Mouse (Mus musculus): ENCODE measurements around the gene Hmg20b. TPM values are rescaled to one million over a fixed set of nuclear protein-coding genes. Genes with fewer than 3 reads are reported as not detected.
A peak's percentile ranks its signal among the peaks of the same experiment; 100 is the strongest.

Gene Hmg20b
- polyA plus RNA-seq, 1 experiment from 2014 or later = 99.8 TPM

DNA sequence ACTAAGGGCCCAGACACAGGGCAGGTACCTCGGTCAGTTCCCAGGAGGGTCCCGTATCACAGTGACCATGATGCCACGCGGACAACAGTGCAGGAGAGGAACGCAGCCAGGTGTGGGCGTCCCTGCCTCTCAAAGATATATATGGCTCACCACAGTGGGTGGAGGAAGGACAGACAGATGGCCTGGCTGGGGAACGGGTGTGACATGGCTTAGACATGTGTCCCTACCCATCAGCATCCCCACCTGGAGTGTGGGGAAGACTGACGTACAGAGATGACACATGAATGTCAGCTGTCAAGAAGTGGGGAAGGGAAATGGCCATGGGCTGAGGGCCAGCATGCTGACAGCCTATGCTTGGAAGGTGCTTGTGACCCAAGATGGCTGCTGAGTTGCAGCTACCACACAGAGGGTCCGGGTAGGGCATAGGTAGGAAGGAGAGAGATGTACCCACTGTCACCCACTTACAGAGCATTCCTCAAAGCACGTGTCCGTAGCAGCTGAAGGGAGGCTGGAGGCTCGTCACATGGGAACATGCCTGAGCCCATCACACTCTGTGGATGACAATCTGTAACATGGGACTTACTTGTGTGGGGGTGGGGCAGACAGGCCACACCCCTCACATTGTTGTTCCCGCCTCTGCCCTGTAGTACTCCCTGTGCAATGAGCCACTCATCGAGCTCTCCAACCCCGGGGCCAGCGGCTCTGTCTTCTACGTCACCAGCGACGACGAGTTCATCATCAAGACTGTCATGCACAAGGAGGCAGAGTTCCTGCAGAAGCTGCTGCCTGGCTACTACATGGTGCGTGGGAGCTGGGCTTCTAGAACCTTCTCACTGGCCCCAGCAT, 43.2 kb downstream of the Hmg20b start:
- peaks cover 13% of the 10 kb centered on the region; the same call in 1 of the 2 replicates for H3K4me1 ChIP-seq (replicated peaks; ENCODE audit: control insufficient read depth, insufficient read depth, low read length)
- H3K36me3 ChIP-seq (ENCODE audit: control insufficient read depth, insufficient read depth) = peaks cover 63% of the 10 kb centered on the region
- no peak for TF ChIP-seq CTCF (IDR thresholded peaks at IDR 0.05; ENCODE audit: low read depth)
- H3K27me3 ChIP-seq (replicated peaks; ENCODE audit: control insufficient read depth, insufficient read depth, low read length) = no peaks in the 10 kb centered on the region
- H3K27ac ChIP-seq (ENCODE audit: low read depth, low read length) = no peak overlapping the region
- no peak for ATAC-seq
- H3K9ac ChIP-seq (ENCODE audit: low read depth, low read length) = no peak overlapping the region
- no peak overlapping the region for H3K4me2 ChIP-seq (replicated peaks; ENCODE audit: low read depth)
- H3K4me3 ChIP-seq (ENCODE audit: low read depth, low read length) = no peak overlapping the region
- no peaks in the 10 kb centered on the region for H3K9me3 ChIP-seq (ENCODE audit: control insufficient read depth)
- WGBS = 90% methylated on average over 21 of the region's 21 CpGs

- H3K27ac ChIP-seq (ENCODE audit: low read depth, low read length) = no peak overlapping the region
- H3K4me3 ChIP-seq (ENCODE audit: low read depth, low read length) = no peak overlapping the region
- TF ChIP-seq CTCF (IDR thresholded peaks at IDR 0.05; ENCODE audit: low read depth) = no peak
- H3K9me3 ChIP-seq (ENCODE audit: control insufficient read depth) = no peaks in the 10 kb centered on the region
- WGBS = 87% methylated on average over 12 of the region's 12 CpGs
- no peaks in the 10 kb centered on the region for H3K27me3 ChIP-seq (replicated peaks; ENCODE audit: control insufficient read depth, insufficient read depth, low read length)
- no peak for ATAC-seq
- peaks cover 15% of the 10 kb centered on the region; the same call in 1 of the 2 replicates for H3K4me1 ChIP-seq (replicated peaks; ENCODE audit: control insufficient read depth, insufficient read depth, low read length)
- H3K36me3 ChIP-seq (ENCODE audit: control insufficient read depth, insufficient read depth) = peaks cover 55% of the 10 kb centered on the region
- no peak overlapping the region for H3K4me2 ChIP-seq (replicated peaks; ENCODE audit: low read depth)
- no peak overlapping the region for H3K9ac ChIP-seq (ENCODE audit: low read depth, low read length)
Observed at GRCm38 (mm10) chr10:81306173-81306668, 44.1 kb downstream of the Hmg20b start.

GRCm38 (mm10) chr10:81305663-81306062, 44.6 kb downstream of the Hmg20b start:
- Histone ChIP-seq H3K36me3 (ENCODE audit: control insufficient read depth, insufficient read depth) (peaks cover 53% of the 10 kb centered on the region), H3K4me1 (replicated peaks; ENCODE audit: control insufficient read depth, insufficient read depth, low read length) (peaks cover 15% of the 10 kb centered on the region; the same call in 1 of the 2 replicates), H3K9ac (ENCODE audit: low read depth, low read length) (no peak overlapping the region), H3K4me2 (replicated peaks; ENCODE audit: low read depth) (no peak overlapping the region), H3K27ac (ENCODE audit: low read depth, low read length) (no peak overlapping the region), H3K4me3 (ENCODE audit: low read depth, low read length) (no peak overlapping the region), H3K27me3 (replicated peaks; ENCODE audit: control insufficient read depth, insufficient read depth, low read length) (no peaks in the 10 kb centered on the region), H3K9me3 (ENCODE audit: control insufficient read depth) (no peaks in the 10 kb centered on the region)
- no peak for ATAC-seq
- WGBS = 93% methylated on average over 14 of the region's 14 CpGs
- no peak for TF ChIP-seq CTCF (IDR thresholded peaks at IDR 0.05; ENCODE audit: low read depth)

DNA sequence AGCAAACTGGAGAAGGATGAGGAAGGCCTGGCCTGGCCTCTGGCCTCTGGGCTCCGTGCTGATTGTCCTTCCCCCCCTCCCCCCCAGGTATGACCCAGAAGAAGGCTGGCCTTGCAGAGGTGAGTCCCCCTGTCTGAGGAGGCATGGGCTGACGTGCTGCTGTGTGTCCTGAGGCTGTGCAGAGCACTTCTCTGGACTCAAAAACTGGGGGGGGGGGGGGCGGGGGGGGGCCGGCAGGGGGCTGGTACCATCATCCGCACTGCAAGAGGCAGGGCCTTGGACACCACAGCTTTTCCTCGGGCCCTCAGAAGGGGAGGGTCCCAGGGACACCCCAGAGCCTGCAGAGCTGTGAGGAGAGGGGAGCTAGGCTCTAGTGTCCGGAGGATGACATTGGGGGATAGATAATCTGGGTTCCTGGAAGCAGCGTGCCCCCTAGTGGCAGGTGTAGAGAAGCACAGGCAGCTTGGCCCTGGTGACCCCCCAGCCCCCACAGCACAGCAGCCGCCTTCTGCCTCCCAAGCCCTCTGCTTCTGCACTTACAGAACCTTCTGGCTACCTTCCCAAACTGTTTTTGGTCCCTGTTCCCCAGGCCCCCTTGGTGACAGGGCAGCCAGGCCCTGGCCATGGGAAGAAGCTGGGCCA, 45.6 kb downstream of the Hmg20b start:
- 19% methylated on average over 9 of the region's 9 CpGs for WGBS
- Histone ChIP-seq H3K36me3 (ENCODE audit: control insufficient read depth, insufficient read depth) (peaks cover 44% of the 10 kb centered on the region), H3K9ac (ENCODE audit: low read depth, low read length) (no peak overlapping the region), H3K9me3 (ENCODE audit: control insufficient read depth) (no peaks in the 10 kb centered on the region), H3K4me2 (replicated peaks; ENCODE audit: low read depth) (no peak overlapping the region), H3K27ac (ENCODE audit: low read depth, low read length) (no peak overlapping the region), H3K27me3 (replicated peaks; ENCODE audit: control insufficient read depth, insufficient read depth, low read length) (no peaks in the 10 kb centered on the region), H3K4me1 (replicated peaks; ENCODE audit: control insufficient read depth, insufficient read depth, low read length) (peaks cover 17% of the 10 kb centered on the region; the same call in 1 of the 2 replicates), H3K4me3 (ENCODE audit: low read depth, low read length) (no peak overlapping the region)
- TF ChIP-seq CTCF (IDR thresholded peaks at IDR 0.05; ENCODE audit: low read depth) = peak; percentile 91
- peak; percentile 15; the same call in 1 of the 2 replicates for ATAC-seq

GRCm38 (mm10) chr10:81303761-81304160, 46.5 kb downstream of the Hmg20b start:
- H3K27ac ChIP-seq (ENCODE audit: low read depth, low read length) = no peak overlapping the region
- ATAC-seq = no peak

DNA sequence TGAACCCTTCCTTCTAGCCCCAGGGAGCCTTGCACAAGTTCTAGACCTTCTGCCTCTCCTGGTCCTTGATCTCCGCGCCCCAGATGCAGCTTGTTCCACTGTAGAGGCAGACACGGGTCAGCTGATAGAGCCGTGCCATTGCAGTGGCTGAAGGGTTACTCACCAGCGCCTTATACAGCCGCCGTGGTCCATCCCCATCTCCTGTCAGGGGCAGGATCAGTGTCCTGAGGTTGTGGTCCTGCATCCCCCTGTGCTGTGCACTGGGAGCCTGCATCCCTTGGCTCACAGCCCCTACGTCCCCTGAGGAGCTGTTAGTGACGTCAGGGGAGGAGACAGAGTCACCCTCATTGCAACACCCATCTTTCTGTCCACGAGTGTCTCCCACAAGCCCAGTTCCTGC, 47.0 kb downstream of the Hmg20b start:
- H3K4me1 ChIP-seq (replicated peaks; ENCODE audit: control insufficient read depth, insufficient read depth, low read length) = peaks cover 25% of the 10 kb centered on the region; the same call in 1 of the 2 replicates
- no peak for ATAC-seq

More at GRCm38 (mm10) chr10:81303761-81304160, 46.5 kb downstream of the Hmg20b start:
- H3K9ac ChIP-seq (ENCODE audit: low read depth, low read length) = no peak overlapping the region
- H3K27me3 ChIP-seq (replicated peaks; ENCODE audit: control insufficient read depth, insufficient read depth, low read length) = no peaks in the 10 kb centered on the region
- H3K4me2 ChIP-seq (replicated peaks; ENCODE audit: low read depth) = 0 out of 2 replicates have a peak overlapping the region, but pooled peaks have one; percentile 3
- H3K4me3 ChIP-seq (ENCODE audit: low read depth, low read length) = no peak overlapping the region
- peaks cover 22% of the 10 kb centered on the region; the same call in 1 of the 2 replicates for H3K4me1 ChIP-seq (replicated peaks; ENCODE audit: control insufficient read depth, insufficient read depth, low read length)
- WGBS = 78% methylated on average over 7 of the region's 7 CpGs
- peaks cover 34% of the 10 kb centered on the region for H3K36me3 ChIP-seq (ENCODE audit: control insufficient read depth, insufficient read depth)
- TF ChIP-seq CTCF (IDR thresholded peaks at IDR 0.05; ENCODE audit: low read depth) = no peak
- H3K9me3 ChIP-seq (ENCODE audit: control insufficient read depth) = no peaks in the 10 kb centered on the region

More for the DNA sequence above, 47.0 kb downstream of the Hmg20b start:
- H3K36me3 ChIP-seq (ENCODE audit: control insufficient read depth, insufficient read depth) = peaks cover 31% of the 10 kb centered on the region
- H3K9me3 ChIP-seq (ENCODE audit: control insufficient read depth) = no peaks in the 10 kb centered on the region
- H3K27ac ChIP-seq (ENCODE audit: low read depth, low read length) = peak overlapping the region; percentile 52; the same call in 1 of the 2 replicates
- 44% methylated on average over 10 of the region's 10 CpGs for WGBS
- no peak for TF ChIP-seq CTCF (IDR thresholded peaks at IDR 0.05; ENCODE audit: low read depth)
- H3K27me3 ChIP-seq (replicated peaks; ENCODE audit: control insufficient read depth, insufficient read depth, low read length) = no peaks in the 10 kb centered on the region
- peak overlapping the region; percentile 48 for H3K4me2 ChIP-seq (replicated peaks; ENCODE audit: low read depth)
- no peak overlapping the region for H3K4me3 ChIP-seq (ENCODE audit: low read depth, low read length)
- H3K9ac ChIP-seq (ENCODE audit: low read depth, low read length) = no peak overlapping the region
